Mouse (Mus musculus): ENCODE data around the gene Stx8.

DNA sequence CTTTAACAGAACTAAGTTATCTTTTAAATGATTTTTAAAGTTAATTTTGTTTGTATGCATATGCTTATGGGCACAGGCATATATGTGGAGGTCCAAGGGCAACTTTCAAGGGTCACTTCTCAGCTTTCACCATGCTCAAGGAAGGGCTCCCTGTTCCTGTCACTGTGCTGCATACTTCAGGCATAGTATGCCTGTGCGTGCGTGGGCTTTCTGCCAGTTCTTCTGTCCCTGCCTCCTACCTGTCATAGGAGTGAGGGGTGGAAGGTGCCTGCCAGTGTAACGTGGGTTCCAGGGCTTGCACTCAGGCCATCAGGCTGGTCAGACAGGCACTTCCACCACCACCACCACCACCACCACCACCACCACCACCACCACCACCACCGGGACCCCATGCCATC lies 206.7 kb downstream of the Stx8 start:
- no peak for TF ChIP-seq CTCF (IDR thresholded peaks at IDR 0.05; ENCODE audit: borderline replicate concordance, insufficient read depth, low read length)
- TF ChIP-seq POLR2A (IDR thresholded peaks at IDR 0.05; ENCODE audit: low read depth, low read length), result no peak
